Mouse (Mus musculus) kidney, adult 2 months (tissue): ENCODE data around the gene Prkar1a.

Experiments used
- CTCF ChIP-seq: fragments of 200-500 bp; conservative IDR thresholded peaks from 2 replicates; pipeline ENCODE4 v1.5.1; 2011; ENCODE audit warnings: low read depth, mild to moderate bottlenecking, control low read depth, low read length, moderate library complexity, mixed read lengths; ENCODE audit not compliant: insufficient read depth, insufficient read length
- POLR2A ChIP-seq: fragments of 200-500 bp; IDR thresholded peaks from one replicate; pipeline ENCODE4 v1.6.1; 2011; ENCODE audit warnings: low read depth, low read length, control low read depth

GRCm38 (mm10) chr11:109621183-109621582 lies 28.0 kb upstream of the Prkar1a start:
- peak; percentile 29; the same call in 1 of the 2 replicates for TF ChIP-seq CTCF
- no peak for TF ChIP-seq POLR2A
